ENCODE assay signal across 12 mouse cellular contexts in genomic region chr8:128484720-128485124, GRCm38 (mm10).
DNase-seq lines count a peak whose midpoint lies in the region; ATAC-seq lines count a peak whose summit lies in the region.
"Had no signal": no experiment of that assay in that cellular context is flagged by ENCODE, and none has a peak within 500 bp of the region (broad histone marks: within the 10 kb centered on the region; RNA-seq: fewer than 3 reads in every experiment).

No protein-coding gene starts in this region.

- no peak overlapping the region for H3K4me3 ChIP-seq in heart, embryonic 11.5 days (ENCODE audit: low read depth, low read length)
- H3K4me3 ChIP-seq in lung, embryonic 16.5 days (ENCODE audit: low read length): no peak overlapping the region

- 0 out of 2 replicates have a peak overlapping the region, but pooled peaks have one; percentile 10 for H3K27ac ChIP-seq in heart, embryonic 11.5 days (ENCODE audit: low read depth, low read length)
- H3K27ac ChIP-seq in lung, embryonic 16.5 days (ENCODE audit: low read length): peak overlapping the region; percentile 29

- peaks cover 13% of the 10 kb centered on the region for H3K36me3 ChIP-seq in heart, embryonic 11.5 days (ENCODE audit: control insufficient read depth, insufficient read depth, low read length)
- H3K36me3 ChIP-seq in lung, embryonic 16.5 days (ENCODE audit: control insufficient read depth, insufficient read depth, low read length): peaks cover 12% of the 10 kb centered on the region; the same call in 1 of the 2 replicates

- DNase-seq in heart, postnatal 4 days: no peak
- no peak for DNase-seq in lung, postnatal 25 days (ENCODE audit: low spot score)
- DNase-seq in kidney, adult 8-10 months: peak; percentile 39 to 73
- DNase-seq in gastrocnemius, adult 18-20 months (ENCODE audit: low spot score): no peak
- DNase-seq in frontal cortex, adult 2 months (ENCODE audit: extremely low spot score in 1 of 2, low spot score in 1 of 2): no peak
- DNase-seq: cerebellum, postnatal 14 days; layer of hippocampus, postnatal 36 days; thymus, adult 18-20 months had no signal

- no peak for ATAC-seq in heart, embryonic 11.5 days (replicated peaks; ENCODE audit: insufficient number of reproducible peaks, low FRiP score, low TSS enrichment)
- ATAC-seq in lung, embryonic 16.5 days (ENCODE audit: low read depth): peak; percentile 35; the same call in 1 of the 2 replicates
- peak; percentile 28 for ATAC-seq in megakaryocyte, adult 5-6 weeks (ENCODE audit: poor library complexity, severe bottlenecking)
- ATAC-seq: activated CD4-positive, CD25-positive, alpha-beta regulatory T cell, adult 4 months had no signal

- H3K9ac ChIP-seq in heart, embryonic 11.5 days (ENCODE audit: low read depth, low read length): no peak overlapping the region
- no peak overlapping the region for H3K9ac ChIP-seq in lung, embryonic 16.5 days (ENCODE audit: low read length)

- no peaks in the 10 kb centered on the region for H3K27me3 ChIP-seq in heart, embryonic 11.5 days (ENCODE audit: control insufficient read depth, insufficient read depth, low read length)
- H3K27me3 ChIP-seq in lung, embryonic 16.5 days (ENCODE audit: control insufficient read depth, insufficient read depth, low read depth, low read length): no peaks in the 10 kb centered on the region

- no peaks in the 10 kb centered on the region for H3K9me3 ChIP-seq in heart, embryonic 11.5 days (replicated peaks; ENCODE audit: control insufficient read depth, low read length)
- no peaks in the 10 kb centered on the region for H3K9me3 ChIP-seq in lung, embryonic 16.5 days (ENCODE audit: control insufficient read depth, low read length)

- peaks cover 8% of the 10 kb centered on the region for H3K4me1 ChIP-seq in heart, embryonic 11.5 days (ENCODE audit: control insufficient read depth, insufficient read depth, low read length)
- H3K4me1 ChIP-seq in lung, embryonic 16.5 days (replicated peaks; ENCODE audit: control insufficient read depth, insufficient read depth, low read length): peaks cover 19% of the 10 kb centered on the region

- H3K4me2 ChIP-seq in heart, embryonic 11.5 days: no peak overlapping the region
- H3K4me2 ChIP-seq in lung, embryonic 16.5 days (ENCODE audit: low read depth, low read length): no peak overlapping the region

- WGBS in heart, embryonic 11.5 days (ENCODE audit: insufficient replicate concordance): 87% methylated on average over 1 of the region's 1 CpGs
- WGBS in lung, embryonic 16.5 days: 54% methylated on average over 1 of the region's 1 CpGs

Comparison
In these comparisons a context has a peak if more than half of its experiments do, and no peak if none do; other contexts are left out.
1. DNase-seq: peak in kidney, adult 8-10 months (2 of 2); none in heart, postnatal 4 days (single experiment), lung, postnatal 25 days (single experiment), gastrocnemius, adult 18-20 months (single experiment) and frontal cortex, adult 2 months (0 of 2).